Comparison of ENCODE assay signal across 9 mouse cellular contexts in genomic region chr8:12400611-12401390, GRCm38 (mm10). TPM values are rescaled to one million over a fixed set of nuclear protein-coding genes. Genes with fewer than 3 reads are reported as not detected.
DNase-seq lines count a peak whose midpoint lies in the region; ATAC-seq and TF ChIP-seq lines count a peak whose summit lies in the region.
"Had no signal": no experiment of that assay in that cellular context is flagged by ENCODE, and none has a peak within 500 bp of the region (broad histone marks: within the 10 kb centered on the region; RNA-seq: fewer than 3 reads in every experiment).

No protein-coding gene starts in this region.

- H3K27ac ChIP-seq in ES-Bruce4 (ENCODE audit: insufficient read depth, low read length): no peak overlapping the region
- peak overlapping the region; percentile 97 for H3K27ac ChIP-seq in forebrain, embryonic 13.5 days

- under 1% methylated on average over 42 of the region's 44 CpGs for WGBS in forebrain, embryonic 13.5 days

- H3K4me1 ChIP-seq in ES-Bruce4 (ENCODE audit: control insufficient read depth, insufficient read depth, low read length): no peaks in the 10 kb centered on the region
- H3K4me1 ChIP-seq in forebrain, embryonic 13.5 days: peaks cover 55% of the 10 kb centered on the region

- H3K27me3 ChIP-seq in ES-Bruce4 (ENCODE audit: control insufficient read depth, insufficient read depth, low read length, poor library complexity, severe bottlenecking): peaks cover 45% of the 10 kb centered on the region
- peaks cover 9% of the 10 kb centered on the region; the same call in 1 of the 2 replicates for H3K27me3 ChIP-seq in forebrain, embryonic 13.5 days

- no peaks in the 10 kb centered on the region for H3K9me3 ChIP-seq in ES-Bruce4 (replicated peaks; ENCODE audit: control insufficient read depth, insufficient read depth, low read length, poor library complexity, severe bottlenecking)
- H3K9me3 ChIP-seq in forebrain, embryonic 13.5 days (replicated peaks): no peaks in the 10 kb centered on the region

- peak overlapping the region; percentile 88 for H3K4me2 ChIP-seq in forebrain, embryonic 13.5 days

- peak; percentile 73 for ATAC-seq in forebrain, embryonic 13.5 days

- TF ChIP-seq EP300 in ES-Bruce4 (IDR thresholded peaks at IDR 0.05; ENCODE audit: insufficient read depth, low read depth, low read length): 0 out of 2 replicates have a peak, but pooled peaks have one; percentile 47

- intact Hi-C loops in gastrocnemius, postnatal 36 days (cut with DNase I): no loop called here

- no peak for TF ChIP-seq POLR2A in ES-Bruce4 (IDR thresholded peaks at IDR 0.05; ENCODE audit: insufficient read depth, low read length)

- peak overlapping the region; percentile 7; the same call in 1 of the 2 replicates for H3K9ac ChIP-seq in ES-Bruce4 (ENCODE audit: low read depth, poor library complexity, severe bottlenecking)
- peak overlapping the region; percentile 87 for H3K9ac ChIP-seq in forebrain, embryonic 13.5 days

- peak; percentile 27 to 39 for DNase-seq in gastrocnemius, postnatal 4 days (ENCODE audit: low spot score in 2 of 2)
- DNase-seq in gastrocnemius, postnatal 36 days: no peak
- DNase-seq in layer of hippocampus, adult 8-10 months (ENCODE audit: low spot score in 2 of 2): peak; percentile 51 to 55
- no peak for DNase-seq in spleen, adult 12 weeks (ENCODE audit: low spot score)
- DNase-seq in c-Kit-positive CD71-positive TER-119-positive erythroid progenitor cells, embryonic 14.5 days (ENCODE audit: low spot score): no peak
- DNase-seq in urinary bladder, postnatal 4 days (ENCODE audit: low spot score in 2 of 2): no peak

- H3K36me3 ChIP-seq in ES-Bruce4 (ENCODE audit: control insufficient read depth, insufficient read depth, low read length, poor library complexity, severe bottlenecking): no peaks in the 10 kb centered on the region
- H3K36me3 ChIP-seq in forebrain, embryonic 13.5 days (ENCODE audit: poor library complexity, severe bottlenecking): peaks cover 12% of the 10 kb centered on the region

- H3K4me3 ChIP-seq in ES-Bruce4 (ENCODE audit: low read depth, low read length): peak overlapping the region; percentile 47
- peak overlapping the region; percentile 87 for H3K4me3 ChIP-seq in forebrain, embryonic 13.5 days

- no peak for TF ChIP-seq CTCF in ES-Bruce4 (IDR thresholded peaks at IDR 0.05; ENCODE audit: low read depth, low read length)

RNA-seq across cellular contexts. Expression of gene Sox1, which starts 5.7 kb away (rescaled TPM):
- not detected for total RNA-seq in gastrocnemius, postnatal 4 days (2021)
- not detected for total RNA-seq in gastrocnemius, postnatal 36 days (2021)
- 0.37 and 0.50 TPM in 2 replicates for polyA plus RNA-seq in ES-Bruce4 (2011; ENCODE audit: insufficient read depth, insufficient read length, low read depth, missing spikeins)
- 7.7 and 8.8 TPM in 2 replicates for polyA plus RNA-seq in forebrain, embryonic 13.5 days (2015; fragmentation: Nextera tagmentation; extraction: Ambion mirVana)
- total RNA-seq in layer of hippocampus, adult 8-10 months (2022): 10 to 100 TPM in 2 of 4 experiments, 1 to 10 TPM in 2; 9.3 to 10.7 (median 10.1) TPM
- polyA plus RNA-seq: small intestine, adult 2 months had no signal

Comparison
In these comparisons a context has a peak if more than half of its experiments do, and no peak if none do; other contexts are left out.
1. DNase-seq: peak in gastrocnemius, postnatal 4 days (2 of 2) and layer of hippocampus, adult 8-10 months (2 of 2); none in gastrocnemius, postnatal 36 days (0 of 2), spleen, adult 12 weeks (single experiment), c-Kit-positive CD71-positive TER-119-positive erythroid progenitor cells, embryonic 14.5 days (single experiment) and urinary bladder, postnatal 4 days (0 of 2).
2. RNA of gene Sox1, which starts 5.7 kb away (total RNA-seq): 9.3 to 10.7 TPM in layer of hippocampus, adult 8-10 months; not detected in gastrocnemius, postnatal 4 days and not detected in gastrocnemius, postnatal 36 days; every median in the first group is over 10 times any median in the second.